Mouse (Mus musculus): ENCODE results near the gene Car12. TPM values are rescaled to one million over a fixed set of nuclear protein-coding genes. Genes with fewer than 3 reads are reported as not detected.

Gene Car12
- polyA plus RNA-seq, 1 experiment from 2014 or later = 0.59 TPM

- Histone ChIP-seq H3K9ac (no peak overlapping the region), H3K27ac (replicated peaks) (no peak overlapping the region), H3K36me3 (no peaks in the 10 kb centered on the region), H3K27me3 (replicated peaks) (peaks cover 16% of the 10 kb centered on the region), H3K9me3 (no peaks in the 10 kb centered on the region), H3K4me1 (peaks cover 21% of the 10 kb centered on the region), H3K4me3 (no peak overlapping the region), H3K4me2 (no peak overlapping the region)
- WGBS = 76% methylated on average over 6 of the region's 6 CpGs
- ATAC-seq (ENCODE audit: extremely low read depth, insufficient number of reproducible peaks, low FRiP score, low TSS enrichment) = no peak
Observed at GRCm38 (mm10) chr9:66734568-66734967, 21.1 kb downstream of the Car12 start.

- no peak for ATAC-seq (ENCODE audit: extremely low read depth, insufficient number of reproducible peaks, low FRiP score, low TSS enrichment)
- H3K4me1 ChIP-seq = peaks cover 21% of the 10 kb centered on the region
- peaks cover 15% of the 10 kb centered on the region for H3K27me3 ChIP-seq (replicated peaks)
- H3K27ac ChIP-seq (replicated peaks) = no peak overlapping the region
- no peaks in the 10 kb centered on the region for H3K36me3 ChIP-seq
- no peaks in the 10 kb centered on the region for H3K9me3 ChIP-seq
- no peak overlapping the region for H3K4me3 ChIP-seq
- H3K9ac ChIP-seq = no peak overlapping the region
- H3K4me2 ChIP-seq = no peak overlapping the region
- WGBS = 82% methylated on average over 2 of the region's 2 CpGs
Observed at GRCm38 (mm10) chr9:66735122-66735521, 21.6 kb downstream of the Car12 start.

- 78% methylated on average over 3 of the region's 3 CpGs for WGBS
- ATAC-seq (ENCODE audit: extremely low read depth, insufficient number of reproducible peaks, low FRiP score, low TSS enrichment) = no peak
- Histone ChIP-seq H3K9me3 (no peaks in the 10 kb centered on the region), H3K27me3 (replicated peaks) (peaks cover 8% of the 10 kb centered on the region), H3K4me2 (no peak overlapping the region), H3K27ac (replicated peaks) (no peak overlapping the region), H3K4me3 (no peak overlapping the region), H3K4me1 (peaks cover 18% of the 10 kb centered on the region), H3K36me3 (no peaks in the 10 kb centered on the region), H3K9ac (no peak overlapping the region)
Observed at GRCm38 (mm10) chr9:66736016-66736415, 22.5 kb downstream of the Car12 start.

- Histone ChIP-seq H3K27ac (replicated peaks) (no peak overlapping the region), H3K4me2 (no peak overlapping the region), H3K4me1 (peaks cover 13% of the 10 kb centered on the region), H3K9me3 (no peaks in the 10 kb centered on the region), H3K27me3 (replicated peaks) (peaks cover 3% of the 10 kb centered on the region; the same call in 1 of the 2 replicates), H3K9ac (no peak overlapping the region), H3K4me3 (no peak overlapping the region), H3K36me3 (no peaks in the 10 kb centered on the region)
- WGBS = 88% methylated on average over 2 of the region's 2 CpGs
- ATAC-seq (ENCODE audit: extremely low read depth, insufficient number of reproducible peaks, low FRiP score, low TSS enrichment) = no peak
Observed at GRCm38 (mm10) chr9:66736551-66736950, 23.1 kb downstream of the Car12 start.

- Histone ChIP-seq H3K9ac (no peak overlapping the region), H3K4me3 (no peak overlapping the region), H3K9me3 (no peaks in the 10 kb centered on the region), H3K36me3 (no peaks in the 10 kb centered on the region), H3K4me2 (no peak overlapping the region), H3K27ac (replicated peaks) (no peak overlapping the region), H3K27me3 (replicated peaks) (no peaks in the 10 kb centered on the region), H3K4me1 (no peaks in the 10 kb centered on the region)
- WGBS = 73% methylated on average over 7 of the region's 7 CpGs
- no peak for ATAC-seq (ENCODE audit: extremely low read depth, insufficient number of reproducible peaks, low FRiP score, low TSS enrichment)
Observed at GRCm38 (mm10) chr9:66739516-66739915, 26.0 kb downstream of the Car12 start.

- Histone ChIP-seq H3K4me3 (no peak overlapping the region), H3K27ac (replicated peaks) (no peak overlapping the region), H3K36me3 (no peaks in the 10 kb centered on the region), H3K27me3 (replicated peaks) (0 out of 2 replicates have a peak, but pooled peaks cover 4% of the 10 kb centered on the region), H3K9ac (no peak overlapping the region), H3K4me2 (no peak overlapping the region), H3K4me1 (peaks cover 4% of the 10 kb centered on the region; the same call in 1 of the 2 replicates), H3K9me3 (no peaks in the 10 kb centered on the region)
- WGBS = 62% methylated on average over 2 of the region's 2 CpGs
- no peak for ATAC-seq (ENCODE audit: extremely low read depth, insufficient number of reproducible peaks, low FRiP score, low TSS enrichment)
Observed at GRCm38 (mm10) chr9:66744531-66744930, 31.0 kb downstream of the Car12 start.

GRCm38 (mm10) chr9:66748390-66748789, 34.9 kb downstream of the Car12 start:
- no peak for ATAC-seq (ENCODE audit: extremely low read depth, insufficient number of reproducible peaks, low FRiP score, low TSS enrichment)
- Histone ChIP-seq H3K4me1 (peaks cover 4% of the 10 kb centered on the region; the same call in 1 of the 2 replicates), H3K4me2 (peak overlapping the region; percentile 57), H3K9ac (peak overlapping the region; percentile 20), H3K36me3 (no peaks in the 10 kb centered on the region), H3K27me3 (replicated peaks) (peaks cover 4% of the 10 kb centered on the region; the same call in 1 of the 2 replicates), H3K27ac (replicated peaks) (no peak overlapping the region), H3K4me3 (peak overlapping the region; percentile 16), H3K9me3 (no peaks in the 10 kb centered on the region)
- WGBS = 55% methylated on average over 15 of the region's 15 CpGs

GRCm38 (mm10) chr9:66752849-66753248, 39.4 kb downstream of the Car12 start:
- no peak overlapping the region for H3K27ac ChIP-seq (replicated peaks)
- 79% methylated on average over 6 of the region's 6 CpGs for WGBS
- H3K4me3 ChIP-seq = no peak overlapping the region
- no peak for ATAC-seq (ENCODE audit: extremely low read depth, insufficient number of reproducible peaks, low FRiP score, low TSS enrichment)
- no peaks in the 10 kb centered on the region for H3K9me3 ChIP-seq
- peaks cover 4% of the 10 kb centered on the region; the same call in 1 of the 2 replicates for H3K4me1 ChIP-seq
- H3K4me2 ChIP-seq = no peak overlapping the region
- no peak overlapping the region for H3K9ac ChIP-seq
- no peaks in the 10 kb centered on the region; the same call in 1 of the 2 replicates for H3K27me3 ChIP-seq (replicated peaks)
- H3K36me3 ChIP-seq = no peaks in the 10 kb centered on the region

GRCm38 (mm10) chr9:66760991-66761390, 47.5 kb downstream of the Car12 start:
- WGBS = 24% methylated on average over 1 of the region's 1 CpGs
- Histone ChIP-seq H3K27me3 (replicated peaks) (no peaks in the 10 kb centered on the region), H3K9me3 (no peaks in the 10 kb centered on the region), H3K36me3 (no peaks in the 10 kb centered on the region), H3K4me3 (no peak overlapping the region), H3K27ac (replicated peaks) (no peak overlapping the region), H3K4me2 (no peak overlapping the region), H3K9ac (no peak overlapping the region), H3K4me1 (no peaks in the 10 kb centered on the region)
- no peak for ATAC-seq (ENCODE audit: extremely low read depth, insufficient number of reproducible peaks, low FRiP score, low TSS enrichment)

- H3K27ac ChIP-seq (replicated peaks) = no peak overlapping the region
- no peaks in the 10 kb centered on the region for H3K9me3 ChIP-seq
- H3K4me1 ChIP-seq = no peaks in the 10 kb centered on the region
- no peak overlapping the region for H3K4me2 ChIP-seq
- whole genome bisulfite sequencing = 65% methylated on average over 1 of the region's 1 CpGs
- H3K4me3 ChIP-seq = no peak overlapping the region
- no peak overlapping the region for H3K9ac ChIP-seq
- no peaks in the 10 kb centered on the region for H3K36me3 ChIP-seq
- H3K27me3 ChIP-seq (replicated peaks) = no peaks in the 10 kb centered on the region; the same call in 1 of the 2 replicates
- ATAC-seq (ENCODE audit: extremely low read depth, insufficient number of reproducible peaks, low FRiP score, low TSS enrichment) = no peak
Observed at GRCm38 (mm10) chr9:66768721-66769120, 55.2 kb downstream of the Car12 start.

- Histone ChIP-seq H3K27ac (replicated peaks) (no peak overlapping the region), H3K4me2 (no peak overlapping the region), H3K27me3 (replicated peaks) (no peaks in the 10 kb centered on the region; the same call in 1 of the 2 replicates), H3K36me3 (no peaks in the 10 kb centered on the region), H3K4me1 (no peaks in the 10 kb centered on the region), H3K9ac (no peak overlapping the region), H3K9me3 (no peaks in the 10 kb centered on the region), H3K4me3 (no peak overlapping the region)
- 61% methylated on average over 3 of the region's 3 CpGs for WGBS
- no peak for ATAC-seq (ENCODE audit: extremely low read depth, insufficient number of reproducible peaks, low FRiP score, low TSS enrichment)
Observed at GRCm38 (mm10) chr9:66769275-66769674, 55.8 kb downstream of the Car12 start.

GRCm38 (mm10) chr9:66770701-66771100, 57.2 kb downstream of the Car12 start:
- no peaks in the 10 kb centered on the region for H3K9me3 ChIP-seq
- no peak overlapping the region for H3K27ac ChIP-seq (replicated peaks)
- no peaks in the 10 kb centered on the region; the same call in 1 of the 2 replicates for H3K27me3 ChIP-seq (replicated peaks)
- no peak overlapping the region for H3K4me3 ChIP-seq
- H3K36me3 ChIP-seq = no peaks in the 10 kb centered on the region
- no peak overlapping the region for H3K9ac ChIP-seq
- no peak overlapping the region for H3K4me2 ChIP-seq
- no peaks in the 10 kb centered on the region for H3K4me1 ChIP-seq
- no peak for ATAC-seq (ENCODE audit: extremely low read depth, insufficient number of reproducible peaks, low FRiP score, low TSS enrichment)

All from heart, embryonic 13.5 days (tissue).